Mouse (Mus musculus) ovary, adult 18-20 months (tissue): ENCODE results near the gene Irf1.
"Not testable (repeated sequence)": the region's sequence is repeated elsewhere in the genome, so short reads cannot be mapped to it uniquely, and the experiment has no call there.

Experiments
- DNase-seq: peaks from one replicate; pipeline ENCODE4 v3.0.0; 2022; ENCODE audit warnings: low spot score, mixed read lengths

Irf1 gene

DNA sequence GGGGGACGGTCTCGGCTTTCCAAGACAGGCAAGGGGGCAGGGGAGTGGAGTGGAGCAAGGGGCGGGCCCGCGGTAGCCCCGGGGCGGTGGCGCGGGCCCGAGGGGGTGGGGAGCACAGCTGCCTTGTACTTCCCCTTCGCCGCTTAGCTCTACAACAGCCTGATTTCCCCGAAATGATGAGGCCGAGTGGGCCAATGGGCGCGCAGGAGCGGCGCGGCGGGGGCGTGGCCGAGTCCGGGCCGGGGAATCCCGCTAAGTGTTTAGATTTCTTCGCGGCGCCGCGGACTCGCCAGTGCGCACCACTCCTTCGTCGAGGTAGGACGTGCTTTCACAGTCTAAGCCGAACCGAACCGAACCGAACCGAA, at the start of gene Irf1:
Irf1 (plus strand) TSS at position 255 of the 365 bp plus-strand sequence.
- DNase-seq = peak; percentile 93

DNA sequence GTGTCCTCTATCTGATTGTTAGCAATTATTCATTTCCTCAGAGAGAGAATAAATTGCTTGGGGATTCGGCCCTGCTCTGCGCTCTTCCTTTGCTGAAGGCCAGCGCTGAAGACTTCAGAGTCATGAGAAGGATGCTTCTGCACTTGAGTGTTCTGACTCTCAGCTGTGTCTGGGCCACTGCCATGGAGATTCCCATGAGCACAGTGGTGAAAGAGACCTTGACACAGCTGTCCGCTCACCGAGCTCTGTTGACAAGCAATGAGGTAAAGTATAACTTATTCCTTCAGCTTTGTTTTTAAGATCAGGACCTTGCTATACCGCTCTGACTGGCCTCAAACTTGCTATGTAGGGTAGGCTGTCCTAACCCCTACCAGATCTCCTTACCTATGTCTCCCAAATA, 49.1 kb upstream of the Irf1 start, which contains the start of gene Il5:
Il5 (plus strand) TSS at position 80 of the 400 bp plus-strand sequence.
- no peak for DNase-seq

DNA sequence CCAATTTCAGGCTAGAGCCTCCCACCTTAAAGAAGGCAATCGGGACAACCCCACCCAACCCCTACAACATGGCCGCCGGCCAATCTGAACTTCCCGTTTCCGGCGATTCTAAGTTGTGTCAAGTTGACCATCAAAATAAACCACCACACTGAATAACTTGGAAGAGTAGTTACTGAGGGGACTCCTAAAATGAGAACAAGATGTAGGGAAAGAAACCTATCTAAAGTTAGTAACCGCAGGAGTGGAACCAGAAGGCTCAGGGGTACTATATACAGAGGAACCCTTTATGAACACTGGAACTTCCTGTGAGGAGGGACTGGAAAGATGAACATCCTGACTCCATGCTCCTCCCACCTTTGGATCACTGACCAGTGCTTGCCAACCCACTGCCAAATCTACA, 38.4 kb upstream of the Irf1 start:
- no peak for DNase-seq

DNA sequence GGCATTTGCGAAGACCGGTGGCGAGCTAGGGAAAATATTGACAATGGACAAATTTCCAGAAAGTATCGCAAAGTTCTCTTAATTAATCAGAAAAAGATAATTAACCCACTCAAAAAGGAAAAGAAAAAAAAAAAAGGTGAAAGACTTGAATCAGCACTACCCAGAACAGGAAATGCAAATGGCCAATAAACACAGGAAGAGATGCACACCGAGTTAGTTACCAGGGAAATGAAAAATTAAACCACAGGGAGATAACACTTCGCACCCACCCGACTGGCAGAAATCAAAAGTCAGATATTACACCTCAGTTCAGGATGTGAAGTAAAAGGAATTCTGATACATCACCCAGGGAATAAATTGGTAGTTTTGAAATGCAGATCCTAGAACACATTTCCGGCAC, 37.6 kb upstream of the Irf1 start:
- DNase-seq = no peak

DNA sequence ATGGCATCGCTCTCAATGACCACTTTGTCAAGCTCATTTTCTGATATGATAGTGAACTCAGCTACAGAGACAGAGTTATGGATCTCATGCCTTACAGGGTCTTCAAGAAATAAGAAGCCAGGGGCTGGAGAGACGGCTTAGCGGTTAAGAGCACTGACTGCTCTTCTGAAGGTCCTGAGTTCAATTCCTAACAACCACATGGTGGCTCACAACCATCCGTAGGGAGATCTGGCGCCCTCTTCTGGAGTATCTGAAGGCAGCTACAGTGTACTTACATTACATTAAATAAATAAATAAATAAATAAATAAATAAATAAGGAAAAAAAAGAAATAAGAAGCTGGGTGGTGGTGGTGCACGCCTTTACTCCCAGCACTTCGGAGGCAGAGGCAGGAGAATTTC, 36.0 kb upstream of the Irf1 start:
- DNase-seq = no peak

DNA sequence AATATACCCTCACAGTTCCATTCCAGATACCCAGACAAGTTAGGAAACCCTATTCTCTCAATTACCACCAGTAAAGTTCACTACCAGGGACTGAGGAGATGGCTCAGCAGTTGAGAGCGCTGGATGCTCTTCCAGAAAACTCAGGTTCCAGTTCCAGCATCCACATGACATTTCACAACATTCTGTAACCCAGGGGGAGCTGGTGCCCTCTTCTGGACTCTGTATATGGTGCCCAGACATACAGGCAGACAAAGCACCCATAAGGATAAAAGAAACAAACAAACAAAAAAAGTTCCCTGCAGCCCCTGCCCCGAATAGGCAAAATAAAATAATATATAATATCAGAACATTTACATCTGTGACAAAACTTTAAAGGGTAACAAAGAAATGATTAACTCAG, 35.4 kb upstream of the Irf1 start:
- DNase-seq = no peak

DNA sequence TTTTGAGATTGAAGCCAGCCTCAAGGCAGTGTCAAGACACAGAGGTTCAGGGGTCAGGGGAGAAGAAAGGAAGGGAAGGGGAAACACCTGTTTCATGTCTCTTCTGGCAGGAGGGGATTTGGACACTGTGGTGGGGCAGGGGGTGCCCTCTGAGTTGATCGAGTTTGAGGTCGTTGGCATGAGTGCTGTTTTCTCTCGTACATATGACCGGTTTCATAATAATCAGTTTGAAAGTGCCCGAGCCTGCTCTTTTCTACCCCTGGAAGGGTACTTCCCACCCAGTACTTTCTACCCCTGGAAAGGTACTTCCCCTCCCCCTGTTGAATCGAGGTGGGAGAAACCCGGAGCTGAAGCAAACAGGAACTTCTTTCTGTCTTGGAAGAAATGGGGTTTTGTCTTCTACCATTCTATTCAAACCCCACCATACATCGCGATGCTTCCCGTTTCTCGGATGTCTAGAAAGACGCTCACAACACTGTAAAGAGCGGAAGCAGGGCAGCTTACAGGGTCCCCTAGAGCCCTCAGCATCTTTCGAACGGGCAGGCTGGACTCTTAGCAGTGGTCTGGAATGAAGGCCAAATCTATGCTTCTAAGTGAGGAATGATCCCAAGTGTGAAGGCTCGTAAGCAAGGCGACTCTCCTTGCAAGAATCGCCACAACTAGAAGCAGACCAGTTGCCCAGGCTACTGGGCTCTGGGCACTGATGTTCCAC, 34.7 kb upstream of the Irf1 start:
- DNase-seq = no peak

DNA sequence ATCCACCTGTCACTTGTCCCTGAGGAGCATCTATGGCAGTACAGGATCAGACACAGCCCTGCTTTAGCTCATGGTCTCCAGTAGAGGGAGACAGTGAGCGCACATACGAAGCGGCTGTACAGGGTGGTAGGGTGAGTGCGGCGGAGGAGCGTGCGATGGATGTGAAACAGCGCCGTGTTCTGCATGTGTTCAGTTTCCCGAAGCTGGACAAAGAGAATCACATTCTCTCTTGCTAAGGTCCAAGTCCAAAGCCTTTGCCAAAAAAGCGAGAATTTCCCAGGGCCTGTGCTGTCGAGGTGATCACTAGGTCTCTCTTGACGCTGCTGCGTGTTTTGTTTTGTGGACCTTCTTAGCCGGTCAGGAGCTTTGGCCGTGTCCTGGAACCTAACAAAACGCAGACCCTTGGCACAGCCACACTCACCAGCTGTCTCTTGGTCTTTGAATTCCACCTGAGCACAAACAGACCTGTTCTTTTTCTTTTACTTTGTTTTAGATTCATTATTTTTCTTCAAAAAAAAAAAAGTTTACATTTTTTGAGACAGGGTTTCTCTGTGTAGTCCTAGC, 34.0 kb upstream of the Irf1 start:
- DNase-seq = peak; percentile 24

DNA sequence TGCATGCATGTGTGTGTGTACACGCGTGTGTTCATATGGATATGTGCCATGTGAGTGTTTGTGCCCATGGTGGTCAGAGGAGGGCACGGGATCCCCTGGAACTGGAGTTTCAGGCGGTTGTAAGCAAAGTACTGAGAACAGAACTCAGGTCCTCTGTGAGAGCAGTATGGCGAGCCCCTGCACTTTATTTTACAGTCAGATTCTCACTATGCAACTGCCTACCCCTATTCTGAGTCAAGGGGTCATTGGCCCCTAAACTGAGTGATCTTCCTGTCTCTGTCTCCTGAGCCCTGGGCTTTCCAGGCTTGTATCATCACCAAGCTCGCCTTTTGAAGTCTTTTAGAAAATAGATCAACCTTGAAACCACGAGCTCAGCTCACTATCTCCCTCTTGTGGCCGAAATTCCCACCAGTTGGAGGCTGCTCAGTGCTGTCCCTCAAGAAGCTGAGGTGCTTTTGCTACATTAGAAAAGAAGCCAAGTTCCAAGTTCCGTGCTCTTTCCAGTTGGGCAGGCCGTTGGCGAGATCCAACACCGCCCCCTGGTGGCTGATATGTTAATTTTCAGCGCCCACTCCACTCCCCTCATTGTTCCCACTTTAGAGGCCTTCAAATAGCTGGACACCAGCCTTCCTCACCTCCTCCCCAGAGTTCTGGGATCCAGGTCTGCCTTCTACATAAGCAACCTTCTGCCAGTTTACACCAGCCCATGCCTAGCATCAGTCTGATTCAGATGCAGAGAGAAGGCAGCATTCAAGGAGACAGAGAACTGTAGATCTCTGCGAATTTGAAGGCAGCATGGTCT, 32.8 kb upstream of the Irf1 start:
- peak; percentile 49 for DNase-seq

DNA sequence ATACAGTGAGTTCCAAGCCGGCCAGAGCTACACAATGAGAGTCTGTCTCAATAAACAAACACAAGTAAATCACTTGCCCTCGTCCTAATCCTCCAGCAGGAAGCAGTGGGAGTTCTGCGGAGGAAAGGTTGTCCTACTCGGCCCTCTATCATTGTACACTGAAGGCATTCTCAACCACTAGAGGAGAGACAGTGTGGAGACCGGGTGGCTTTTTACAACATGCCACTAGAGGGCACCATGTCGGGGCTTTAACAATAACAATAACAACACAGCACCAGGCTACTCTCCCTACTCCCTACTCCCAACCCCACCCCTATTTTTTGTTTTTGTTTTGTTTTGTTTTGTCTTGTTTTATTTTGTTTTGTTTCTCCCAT, 32.3 kb upstream of the Irf1 start:
- DNase-seq = no peak

DNA sequence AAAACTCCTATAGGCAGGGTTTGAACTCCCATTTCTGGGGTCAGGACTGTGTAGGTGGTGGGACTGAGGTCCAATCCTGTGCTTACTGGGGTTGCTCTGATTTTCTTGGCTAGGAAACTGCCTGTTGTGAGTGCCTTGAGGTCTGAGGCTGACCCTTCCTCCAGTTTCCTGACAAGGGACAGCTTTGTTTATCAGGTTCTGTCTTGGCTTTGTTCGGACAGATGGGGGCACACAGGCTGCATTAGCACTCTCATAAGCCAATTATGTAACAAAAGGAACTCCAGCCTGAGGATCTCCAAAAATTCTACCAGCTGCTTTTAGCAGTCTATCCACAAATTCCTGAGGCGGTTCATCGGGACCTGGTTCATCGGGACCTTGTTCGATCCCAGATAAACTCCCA, 27.5 kb upstream of the Irf1 start:
- DNase-seq = no peak

DNA sequence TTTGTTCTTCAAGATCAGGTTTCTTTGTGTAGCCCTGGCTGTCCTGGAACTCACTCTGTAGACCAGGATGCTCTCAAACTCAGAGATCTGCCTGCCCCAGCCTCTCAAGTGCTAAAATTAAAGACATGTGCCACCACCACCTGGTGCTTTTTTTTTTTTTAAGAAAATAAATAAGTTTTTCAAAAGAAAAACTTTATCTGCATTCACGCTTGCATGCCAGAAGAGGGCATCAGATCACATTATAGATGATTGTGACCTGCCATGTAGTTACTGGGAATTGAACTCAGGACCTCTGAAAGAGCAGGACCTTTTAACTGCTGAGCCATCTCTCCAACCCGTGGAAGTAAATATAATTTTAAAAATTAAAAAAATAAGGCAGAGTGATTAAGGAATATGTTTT, 24.6 kb upstream of the Irf1 start:
- no peak for DNase-seq

DNA sequence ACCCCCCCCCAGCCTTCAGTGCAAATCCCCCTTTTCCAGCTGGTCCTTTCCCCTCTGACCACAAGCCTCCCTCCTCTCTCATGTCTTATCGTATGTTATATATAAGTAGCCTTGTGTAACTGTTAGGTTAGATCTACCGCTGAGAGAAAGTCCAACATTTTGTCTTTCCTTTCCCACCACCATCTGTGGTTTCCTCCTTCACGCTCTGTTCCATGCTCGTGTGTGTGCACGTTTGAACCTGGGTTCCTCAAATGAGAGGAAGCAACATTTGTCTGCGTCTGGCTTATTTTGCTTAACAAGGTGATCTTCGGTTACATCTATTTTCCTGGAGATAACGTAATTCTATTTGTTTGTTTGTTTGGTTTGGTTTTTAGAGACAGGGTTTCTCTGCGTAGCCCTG, 21.8 kb upstream of the Irf1 start:
- no peak for DNase-seq

DNA sequence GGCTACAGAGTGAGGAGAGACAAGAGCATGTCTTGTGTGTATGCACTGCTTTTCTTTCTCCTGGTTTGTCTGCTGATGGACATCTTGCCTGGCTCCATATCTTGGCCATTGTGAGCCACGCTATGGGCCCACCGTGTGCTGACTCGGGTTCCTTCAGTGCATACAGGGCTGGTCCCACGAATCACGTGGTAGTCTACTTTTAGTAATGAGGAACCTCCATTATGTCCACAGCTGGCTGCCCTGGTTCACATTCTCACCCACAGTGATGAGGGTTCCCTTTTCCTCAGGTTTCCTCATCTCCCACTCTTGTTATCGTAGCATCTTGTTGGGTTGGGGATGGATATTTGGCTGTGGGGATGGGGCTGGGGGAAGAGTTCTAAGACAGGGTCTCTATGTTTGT, 21.2 kb upstream of the Irf1 start:
- no peak for DNase-seq

DNA sequence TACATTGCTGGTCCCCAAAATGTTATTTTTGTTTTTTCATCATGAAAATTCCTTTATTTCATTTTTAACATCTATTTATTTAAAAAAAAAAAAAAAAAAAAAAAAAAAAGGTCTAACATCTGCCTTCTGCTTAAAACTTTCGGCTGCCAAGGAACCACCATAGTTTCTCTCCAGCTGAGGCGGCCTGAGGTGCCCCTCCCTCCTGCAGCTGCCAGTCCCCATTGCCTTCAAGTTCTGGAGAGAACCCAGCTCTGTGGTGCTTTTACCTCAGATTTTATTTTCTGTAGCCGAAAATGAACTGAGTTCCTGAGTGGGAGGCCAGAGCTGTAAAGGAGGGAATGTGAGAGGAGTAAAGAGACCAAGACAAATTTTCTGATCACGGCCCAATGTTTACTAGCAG, 20.5 kb upstream of the Irf1 start:
- no peak for DNase-seq

DNA sequence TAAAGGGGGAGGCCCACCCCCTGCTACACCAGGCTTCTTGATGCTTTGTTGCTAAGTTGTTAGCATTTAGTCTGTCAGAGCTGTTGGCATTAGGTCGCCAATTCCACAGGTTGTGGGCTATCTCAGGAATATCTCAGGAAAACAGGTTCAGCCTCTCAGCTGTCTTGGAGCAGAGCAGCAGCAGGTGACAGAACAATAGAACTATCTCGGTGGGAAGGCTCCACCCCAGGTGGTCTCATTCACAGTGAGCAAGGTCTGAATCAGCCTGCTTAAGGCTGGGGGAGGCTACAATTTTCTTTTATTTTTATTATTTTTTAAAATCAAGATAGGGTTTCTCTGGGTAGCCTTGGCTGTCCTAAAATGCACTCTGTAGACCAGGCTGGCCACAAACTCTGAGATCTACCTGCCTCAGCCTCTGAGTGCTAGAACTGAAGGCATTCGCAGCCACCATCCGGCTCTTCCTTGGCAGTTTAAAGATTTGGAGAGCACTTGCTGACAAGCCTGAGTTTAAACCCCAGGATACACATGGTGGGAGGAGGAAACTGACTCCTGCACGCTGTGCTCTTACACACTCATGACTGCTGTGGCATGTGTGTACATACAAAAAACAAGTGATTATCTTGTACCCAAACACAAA, 20.0 kb upstream of the Irf1 start:
- DNase-seq = no peak

DNA sequence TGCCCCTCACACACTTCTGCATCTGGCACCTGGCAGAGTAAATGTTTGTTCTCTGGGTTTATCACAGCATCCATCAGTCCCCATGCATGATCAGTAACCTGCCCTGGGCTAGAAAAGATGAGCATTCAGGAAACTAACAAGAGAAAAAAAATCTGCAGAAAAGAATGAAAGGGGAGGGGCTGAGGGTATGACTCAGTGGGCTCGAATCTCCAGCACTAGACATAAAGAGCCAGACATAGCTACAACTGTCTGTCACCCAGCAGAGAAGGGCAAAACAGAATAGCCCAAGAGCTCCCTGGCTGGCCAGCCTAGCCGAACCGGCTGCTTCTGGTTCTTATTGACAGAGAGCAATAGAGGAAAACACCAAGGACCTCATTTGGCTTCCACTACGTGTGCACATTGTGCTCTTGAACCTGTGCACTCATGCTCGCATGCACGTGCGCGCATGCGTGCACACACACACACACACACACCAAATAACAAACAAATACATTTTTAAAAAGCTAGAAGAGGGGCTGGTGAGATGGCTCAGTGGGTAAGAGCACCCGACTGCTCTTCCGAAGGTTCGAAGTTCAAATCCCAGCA, 14.7 kb upstream of the Irf1 start:
- DNase-seq = no peak

DNA sequence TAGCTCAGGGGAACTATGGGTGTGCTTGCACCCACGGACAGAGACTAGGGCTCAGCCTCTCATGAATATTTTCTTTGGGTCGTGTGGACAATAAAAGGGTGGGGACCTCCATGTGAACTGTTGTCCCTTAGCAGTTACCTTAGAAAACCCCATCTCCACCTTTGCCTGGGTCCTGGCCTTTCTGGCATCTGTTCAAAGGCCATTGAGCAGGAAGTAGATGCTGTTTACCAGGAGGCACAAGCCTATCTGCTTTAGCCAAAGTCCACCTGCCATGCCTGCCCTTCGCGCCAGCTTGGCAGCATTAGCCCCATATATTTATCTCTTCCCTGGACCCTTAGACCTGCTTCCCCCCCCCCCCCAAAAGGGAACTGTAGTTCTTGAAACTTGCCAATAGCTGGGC, 12.2 kb upstream of the Irf1 start:
- no peak for DNase-seq

DNA sequence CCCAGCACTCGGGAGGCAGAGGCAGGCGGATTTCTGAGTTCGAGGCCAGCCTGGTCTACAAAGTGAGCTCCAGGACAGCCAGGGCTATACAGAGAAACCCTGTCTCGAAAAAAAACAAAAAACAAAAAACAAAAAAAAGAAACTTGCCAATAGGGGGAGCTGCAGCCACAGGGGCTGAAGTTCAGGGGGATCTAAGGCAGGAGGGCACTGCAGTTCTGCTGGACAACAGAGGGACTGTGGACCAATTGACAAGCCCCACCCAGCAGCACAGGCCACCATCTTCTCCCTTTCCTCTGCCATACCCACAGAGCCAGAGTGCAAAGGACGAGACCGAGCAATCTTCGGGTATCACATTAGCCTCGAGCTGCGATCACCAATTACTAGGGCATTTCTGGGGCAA, 11.8 kb upstream of the Irf1 start:
- DNase-seq = not testable (repeated sequence)

DNA sequence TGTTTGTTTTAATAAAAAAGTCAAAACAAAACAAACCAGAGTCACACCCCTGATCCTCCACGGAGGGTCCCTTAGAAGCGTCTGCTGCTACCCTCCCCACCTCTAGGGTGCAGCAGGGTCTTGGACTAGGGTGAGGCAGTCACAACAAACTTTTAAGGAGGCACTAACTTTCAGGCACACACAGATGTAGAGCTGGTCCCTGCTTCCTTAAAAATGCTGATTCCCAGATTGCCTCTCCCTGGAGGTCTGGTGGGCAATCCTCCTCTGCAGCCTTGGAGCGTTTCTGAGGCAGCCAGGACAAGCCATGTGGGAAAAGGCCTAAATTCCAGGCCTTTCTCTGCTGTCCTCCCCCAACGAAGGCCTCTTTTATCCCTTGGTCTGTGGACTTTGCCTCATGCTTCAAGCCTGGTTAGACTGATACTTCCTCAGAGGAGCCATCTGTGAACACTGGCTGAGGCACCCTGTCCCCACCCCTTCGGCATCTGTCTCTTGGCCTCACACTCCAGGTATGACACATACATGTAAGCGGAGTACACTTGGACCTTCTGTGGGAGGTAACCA, 10.9 kb upstream of the Irf1 start:
- no peak for DNase-seq

DNA sequence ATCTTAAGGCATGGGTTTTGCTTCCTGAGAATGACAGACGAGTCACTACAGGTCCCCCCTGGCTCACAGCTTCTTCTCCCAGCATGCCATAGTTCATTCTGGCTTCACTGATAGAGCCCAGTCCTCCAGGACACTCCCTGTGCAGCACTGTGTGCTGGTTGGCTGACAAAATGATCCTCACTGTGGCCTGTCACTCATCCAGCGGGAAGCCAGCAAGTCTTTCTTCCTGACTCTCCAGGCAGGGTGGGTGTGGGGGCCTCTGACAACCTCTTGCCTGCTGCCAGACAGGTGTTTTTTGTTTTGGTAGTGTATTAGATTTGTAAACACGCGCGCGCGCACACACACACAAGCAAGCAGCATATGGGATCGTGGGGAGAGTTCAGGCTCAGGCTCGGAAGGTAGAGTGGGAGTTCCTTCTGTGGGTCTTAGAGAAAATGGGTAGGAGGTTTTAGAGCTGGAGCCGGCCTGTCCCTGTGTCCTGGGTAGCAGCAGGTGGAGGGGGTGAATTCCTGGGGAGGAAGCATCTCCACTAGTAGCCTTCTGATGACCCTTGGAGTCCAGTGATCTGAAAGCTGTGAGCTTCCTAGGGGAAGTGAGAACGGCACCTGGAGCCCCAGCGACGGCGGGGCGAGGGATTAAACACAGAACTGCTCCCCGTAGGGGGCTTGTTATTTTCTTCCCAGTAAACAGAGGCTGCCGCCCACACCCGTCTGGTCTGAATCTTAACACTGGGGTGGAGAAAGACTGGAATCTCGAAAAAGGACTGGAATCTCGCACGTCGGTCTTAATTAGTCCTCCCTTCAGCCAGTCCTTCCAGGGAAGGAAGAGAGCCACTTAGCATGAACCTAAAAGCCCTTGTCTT, 10.0 kb upstream of the Irf1 start:
- DNase-seq = no peak
